Mouse (Mus musculus) midbrain, postnatal 0 days (tissue): Measurements from ENCODE around the gene Tpi1. TPM values are rescaled to one million over a fixed set of nuclear protein-coding genes. Genes with fewer than 3 reads are reported as not detected.

Experiments used
- ATAC-seq: fragments of 200-750 bp; cut with Nextera tagmentation; 2 replicates; pipeline ENCODE4 v1.8.0; 2017; ENCODE audit warnings: moderate number of reproducible peaks, mild to moderate bottlenecking, moderate TSS enrichment, moderate library complexity; ENCODE audit not compliant: low FRiP score
- DNase-seq: peaks from one replicate; pipeline ENCODE4 v3.0.0-alpha.2; 2015; ENCODE audit warnings: low spot score
- H3K27ac ChIP-seq: fragments of 300-500 bp; sonication (generic); 2 replicates; pipeline ENCODE4 v1.5.1; 2014; ENCODE audit warnings: low read depth, mild to moderate bottlenecking, low read length, mixed read lengths
- H3K27me3 ChIP-seq: fragments of 300-500 bp; sonication (generic); 2 replicates; pipeline ENCODE4 v1.6.1; 2014; ENCODE audit warnings: low read length, control low read depth, mixed read lengths; ENCODE audit not compliant: insufficient read depth
- H3K36me3 ChIP-seq: fragments of 300-500 bp; sonication (generic); 2 replicates; pipeline ENCODE4 v1.6.1; 2014; ENCODE audit warnings: low read length, control low read depth, mixed read lengths; ENCODE audit not compliant: insufficient read depth
- H3K4me1 ChIP-seq: fragments of 300-500 bp; sonication (generic); 2 replicates; pipeline ENCODE4 v1.6.1; 2014; ENCODE audit warnings: mild to moderate bottlenecking, control low read depth, antibody characterized with exemption, low read length, mixed read lengths; ENCODE audit not compliant: insufficient read depth
- H3K4me2 ChIP-seq: fragments of 300-500 bp; sonication (generic); 2 replicates; pipeline ENCODE4 v1.6.1; 2014; ENCODE audit warnings: low read depth, mild to moderate bottlenecking, low read length, mixed read lengths; ENCODE audit not compliant: poor library complexity, severe bottlenecking
- H3K4me3 ChIP-seq: fragments of 300-500 bp; sonication (generic); 2 replicates; pipeline ENCODE4 v1.5.1; 2014; ENCODE audit warnings: low read depth, mild to moderate bottlenecking, low read length, moderate library complexity
- H3K9ac ChIP-seq: fragments of 300-500 bp; sonication (generic); replicated peaks from 2 replicates; pipeline ENCODE4 v1.6.1; 2014; ENCODE audit warnings: mild to moderate bottlenecking, low read length, moderate library complexity, mixed read lengths; ENCODE audit not compliant: poor library complexity, severe bottlenecking
- H3K9me3 ChIP-seq: fragments of 300-500 bp; sonication (generic); 2 replicates; pipeline ENCODE4 v1.6.1; 2016; ENCODE audit warnings: low read length, control low read depth
- CTCF ChIP-seq: IDR thresholded peaks from 2 replicates; pipeline ENCODE4 v1.5.1; 2016; ENCODE audit warnings: antibody characterized with exemption, mild to moderate bottlenecking
- WGBS: fragments of 180-500 bp; shearing (Covaris S2); extraction: QIAGEN DNeasy Blood & Tissue Kit; methylation state at CpG from one replicate; pipeline ENCODE4 v1.1.7; 2014; 5-methylcytosine and 5-hydroxymethylcytosine counted together
- polyA plus RNA-seq: library from polyadenylated mRNA; unstranded; fragments of >200 nt; fragmentation: Nextera tagmentation; extraction: Ambion mirVana; gene quantifications from 2 replicates; pipeline ENCODE4 v1.2.1, GENCODE M21; 2015
- total RNA-seq: library from RNA; depleted of rRNA; stranded (reverse); fragments of >200 nt; gene quantifications from 2 replicates; pipeline ENCODE4 v1.2.3, GENCODE M21; 2014

Tpi1 gene
- total and polyA plus RNA-seq, 2 experiments from 2014 or later, result 392 to 415 TPM

- ATAC-seq, result peak; percentile 84
- Histone ChIP-seq H3K27me3 (no peaks in the 10 kb centered on the region), H3K4me3 (peak overlapping the region; percentile 67), H3K9me3 (no peaks in the 10 kb centered on the region), H3K27ac (peak overlapping the region; percentile 99), H3K4me2 (peak overlapping the region; percentile 86), H3K36me3 (peaks cover 20% of the 10 kb centered on the region), H3K9ac (peak overlapping the region; percentile 95), H3K4me1 (peaks cover 14% of the 10 kb centered on the region)
- DNase-seq, result peak; percentile 90
- whole genome bisulfite sequencing, result 5% methylated on average over 14 of the region's 14 CpGs
- no peak for TF ChIP-seq CTCF
Observed at GRCm38 (mm10) chr6:124856321-124856720, 42.2 kb upstream of the Tpi1 start.

- Histone ChIP-seq H3K27ac (no peak overlapping the region), H3K4me1 (peaks cover 5% of the 10 kb centered on the region; the same call in 1 of the 2 replicates), H3K4me2 (no peak overlapping the region), H3K36me3 (peaks cover 18% of the 10 kb centered on the region), H3K27me3 (no peaks in the 10 kb centered on the region), H3K9ac (no peak overlapping the region), H3K4me3 (no peak overlapping the region), H3K9me3 (no peaks in the 10 kb centered on the region)
- TF ChIP-seq CTCF, result no peak
- 71% methylated on average over 12 of the region's 12 CpGs for WGBS
- DNase-seq (no peak), ATAC-seq (no peak)
Observed at GRCm38 (mm10) chr6:124854647-124855046, 40.6 kb upstream of the Tpi1 start.

GRCm38 (mm10) chr6:124850535-124850934 lies 36.4 kb upstream of the Tpi1 start:
- ATAC-seq, result no peak
- Histone ChIP-seq H3K9me3 (no peaks in the 10 kb centered on the region), H3K27ac (no peak overlapping the region), H3K4me3 (no peak overlapping the region), H3K9ac (peak overlapping the region; percentile 13; the same call in 1 of the 2 replicates), H3K4me2 (no peak overlapping the region), H3K36me3 (peaks cover 24% of the 10 kb centered on the region), H3K27me3 (no peaks in the 10 kb centered on the region), H3K4me1 (no peaks in the 10 kb centered on the region)
- no peak for TF ChIP-seq CTCF
- no peak for DNase-seq
- 59% methylated on average over 8 of the region's 8 CpGs for WGBS

- peak; percentile 82 for ATAC-seq
- Histone ChIP-seq H3K27ac (peak overlapping the region; percentile 52; the same call in 1 of the 2 replicates), H3K36me3 (peaks cover 22% of the 10 kb centered on the region; the same call in 1 of the 2 replicates), H3K27me3 (no peaks in the 10 kb centered on the region), H3K4me1 (no peaks in the 10 kb centered on the region), H3K9ac (peak overlapping the region; percentile 33; the same call in 1 of the 2 replicates), H3K4me2 (no peak overlapping the region; the same call in 1 of the 2 replicates), H3K9me3 (no peaks in the 10 kb centered on the region), H3K4me3 (no peak overlapping the region)
- TF ChIP-seq CTCF, result peak; percentile 100
- DNase-seq, result peak; percentile 95
- WGBS, result 2% methylated on average over 9 of the region's 9 CpGs
Observed at GRCm38 (mm10) chr6:124847305-124847704, 33.2 kb upstream of the Tpi1 start.

- WGBS, result 12% methylated on average over 15 of the region's 15 CpGs
- no peak within 1 kb of the TSS for H3K4me3 ChIP-seq
- H3K4me1 ChIP-seq, result no peaks in the 10 kb centered on the region
- DNase-seq (peak; percentile 51), ATAC-seq (0 out of 2 replicates have a peak, but pooled peaks have one; percentile 1)
- no peaks in the 10 kb centered on the region for H3K27me3 ChIP-seq
- H3K36me3 ChIP-seq, result peaks cover 11% of the 10 kb centered on the region; the same call in 1 of the 2 replicates
- H3K27ac ChIP-seq, result no peak within 1 kb of the TSS
- H3K9me3 ChIP-seq, result no peaks in the 10 kb centered on the region
- H3K9ac ChIP-seq, result 0 out of 2 replicates have a peak within 1 kb of the TSS, but pooled peaks have one; percentile 9
- TF ChIP-seq CTCF, result no peak
- no peak within 1 kb of the TSS for H3K4me2 ChIP-seq
Observed at GRCm38 (mm10) chr6:124840241-124841167, 26.4 kb upstream of the Tpi1 start, which contains the start of gene Gnb3. TSS of gene Gnb3 (minus strand) at chr6:124840275.

GRCm38 (mm10) chr6:124839805-124840204 lies 25.7 kb upstream of the Tpi1 start:
- 13% methylated on average over 8 of the region's 8 CpGs for whole genome bisulfite sequencing
- no peak overlapping the region for H3K4me2 ChIP-seq
- no peak for TF ChIP-seq CTCF
- no peaks in the 10 kb centered on the region for H3K4me1 ChIP-seq
- H3K9ac ChIP-seq, result no peak overlapping the region
- H3K9me3 ChIP-seq, result no peaks in the 10 kb centered on the region
- H3K4me3 ChIP-seq, result no peak overlapping the region
- H3K27me3 ChIP-seq, result no peaks in the 10 kb centered on the region
- ATAC-seq, result peak; percentile 18; the same call in 1 of the 2 replicates
- no peak for DNase-seq
- peaks cover 4% of the 10 kb centered on the region; the same call in 1 of the 2 replicates for H3K36me3 ChIP-seq
- no peak overlapping the region for H3K27ac ChIP-seq
